Mouse (Mus musculus): ENCODE results near the gene Acoxl.

Acoxl gene

GRCm38 (mm10) chr2:127897718-127898117 is 59.0 kb downstream of the Acoxl start:
- DNase-seq (ENCODE audit: low spot score) = no peak

GRCm38 (mm10) chr2:127904918-127905317 is 66.2 kb downstream of the Acoxl start:
- DNase-seq (ENCODE audit: low spot score) = no peak

GRCm38 (mm10) chr2:127906973-127907678 is 68.5 kb downstream of the Acoxl start:
- peak; percentile 32 for DNase-seq (ENCODE audit: low spot score)

GRCm38 (mm10) chr2:127907679-127908042 is 69.0 kb downstream of the Acoxl start:
- peak; percentile 37 for DNase-seq (ENCODE audit: low spot score)

- no peak for DNase-seq (ENCODE audit: low spot score)
These were observed 70.2 kb downstream of the Acoxl start for GRCm38 (mm10) chr2:127908881-127909280.

- DNase-seq (ENCODE audit: low spot score) = no peak
These were observed 71.1 kb downstream of the Acoxl start for GRCm38 (mm10) chr2:127909790-127910189.

- no peak for DNase-seq (ENCODE audit: low spot score)
These were observed 72.9 kb downstream of the Acoxl start for GRCm38 (mm10) chr2:127911579-127911978.

GRCm38 (mm10) chr2:127914047-127914446 is 75.4 kb downstream of the Acoxl start:
- no peak for DNase-seq (ENCODE audit: low spot score)

GRCm38 (mm10) chr2:127916804-127917410 is 78.2 kb downstream of the Acoxl start:
- no peak for DNase-seq (ENCODE audit: low spot score)

- no peak for DNase-seq (ENCODE audit: low spot score)
These were observed 81.1 kb downstream of the Acoxl start for GRCm38 (mm10) chr2:127919740-127920139.

GRCm38 (mm10) chr2:127922036-127922901 is 83.6 kb downstream of the Acoxl start:
- peak; percentile 27 for DNase-seq (ENCODE audit: low spot score)

GRCm38 (mm10) chr2:127923077-127923680 is 84.5 kb downstream of the Acoxl start:
- no peak for DNase-seq (ENCODE audit: low spot score)

GRCm38 (mm10) chr2:127926679-127927324 is 88.1 kb downstream of the Acoxl start:
- no peak for DNase-seq (ENCODE audit: low spot score)

GRCm38 (mm10) chr2:127927452-127928273 is 89.0 kb downstream of the Acoxl start:
- no peak for DNase-seq (ENCODE audit: low spot score)

GRCm38 (mm10) chr2:127928279-127928678 is 89.6 kb downstream of the Acoxl start:
- DNase-seq (ENCODE audit: low spot score) = no peak

- no peak for DNase-seq (ENCODE audit: low spot score)
These were observed 90.2 kb downstream of the Acoxl start for GRCm38 (mm10) chr2:127928871-127929270.

GRCm38 (mm10) chr2:127929939-127930715 is 91.5 kb downstream of the Acoxl start:
- no peak for DNase-seq (ENCODE audit: low spot score)

GRCm38 (mm10) chr2:127931576-127931975 is 92.9 kb downstream of the Acoxl start:
- DNase-seq (ENCODE audit: low spot score) = no peak

- no peak for DNase-seq (ENCODE audit: low spot score)
These were observed 94.9 kb downstream of the Acoxl start for GRCm38 (mm10) chr2:127933531-127933931.

- DNase-seq (ENCODE audit: low spot score) = no peak
These were observed 98.4 kb downstream of the Acoxl start for GRCm38 (mm10) chr2:127937079-127937478.
